Mouse (Mus musculus) heart, adult 2 months (tissue): ENCODE results near the gene Bckdha.

Experiments used
- CTCF ChIP-seq: fragments of 200-600 bp; IDR thresholded peaks from 2 replicates; pipeline ENCODE4 v1.8.1; 2022; ENCODE audit warnings: antibody characterized with exemption, mild to moderate bottlenecking, moderate library complexity
- POLR2A ChIP-seq: fragments of 200-500 bp; IDR thresholded peaks from 2 replicates; pipeline ENCODE4 v1.6.1; 2011; ENCODE audit warnings: mild to moderate bottlenecking, low read depth, low read length, control low read depth; ENCODE audit not compliant: insufficient read depth

DNA sequence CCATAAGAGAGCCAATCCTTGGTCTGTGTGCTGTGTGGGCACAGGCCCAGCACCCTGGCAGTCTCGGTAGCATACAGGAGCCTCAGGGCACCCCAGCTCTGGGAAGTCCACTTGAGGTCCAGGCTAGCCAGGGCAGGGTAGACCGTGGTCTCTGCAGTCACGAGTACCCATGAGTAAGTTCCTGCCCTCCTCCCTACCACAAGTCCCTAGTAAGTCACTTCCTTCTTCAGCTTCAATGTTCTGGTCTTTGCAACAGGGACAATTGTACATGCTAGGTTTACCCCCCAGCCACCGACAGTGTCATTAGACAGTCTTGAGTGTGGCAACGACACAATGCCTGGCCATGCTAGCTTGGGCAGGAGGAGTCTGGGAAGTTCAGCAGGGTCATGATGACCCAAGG, 26.1 kb downstream of the Bckdha start:
- TF ChIP-seq CTCF (no peak), POLR2A (no peak)
